Mouse (Mus musculus) intestine, embryonic 16.5 days (tissue): ENCODE measurements around the gene Slc25a48. TPM values are rescaled to one million over a fixed set of nuclear protein-coding genes. Genes with fewer than 3 reads are reported as not detected.
A peak's percentile ranks its signal among the peaks of the same experiment; 100 is the strongest.

Experiments
- ATAC-seq: fragments of 200-750 bp; cut with Nextera tagmentation; 2 replicates; pipeline ENCODE4 v1.8.0; 2017; ENCODE audit warnings: moderate TSS enrichment, moderate library complexity
- H3K27ac ChIP-seq: fragments of 300-500 bp; sonication (generic); 2 replicates; pipeline ENCODE4 v1.5.1; 2014; ENCODE audit warnings: mild to moderate bottlenecking, low read length
- H3K27me3 ChIP-seq: fragments of 300-500 bp; sonication (generic); replicated peaks from 2 replicates; pipeline ENCODE4 v1.6.1; 2014; ENCODE audit warnings: low read length, control low read depth, mixed read lengths; ENCODE audit not compliant: control insufficient read depth, insufficient read depth
- H3K36me3 ChIP-seq: fragments of 300-500 bp; sonication (generic); 2 replicates; pipeline ENCODE4 v1.6.1; 2014; ENCODE audit warnings: low read length, control low read depth; ENCODE audit not compliant: control insufficient read depth, insufficient read depth
- H3K4me1 ChIP-seq: fragments of 300-500 bp; sonication (generic); 2 replicates; pipeline ENCODE4 v1.6.1; 2014; ENCODE audit warnings: low read length, control low read depth, mixed read lengths; ENCODE audit not compliant: control insufficient read depth, insufficient read depth
- H3K4me2 ChIP-seq: fragments of 300-500 bp; sonication (generic); 2 replicates; pipeline ENCODE4 v1.6.1; 2014; ENCODE audit warnings: low read depth, low read length, control low read depth
- H3K4me3 ChIP-seq: fragments of 300-500 bp; sonication (generic); 2 replicates; pipeline ENCODE4 v1.5.1; 2014; ENCODE audit warnings: mild to moderate bottlenecking, low read length
- H3K9ac ChIP-seq: fragments of 300-500 bp; sonication (generic); 2 replicates; pipeline ENCODE4 v1.6.1; 2014; ENCODE audit warnings: low read depth, low read length
- H3K9me3 ChIP-seq: fragments of 300-500 bp; sonication (generic); 2 replicates; pipeline ENCODE4 v1.6.1; 2016; ENCODE audit warnings: low read length, control low read depth; ENCODE audit not compliant: control insufficient read depth
- WGBS: fragments of 180-500 bp; shearing (Covaris S2); extraction: QIAGEN DNeasy Blood & Tissue Kit; methylation state at CpG from one replicate; pipeline ENCODE4 v1.1.7; 2014; 5-methylcytosine and 5-hydroxymethylcytosine counted together
- polyA plus RNA-seq: library from polyadenylated mRNA; unstranded; fragments of >200 nt; fragmentation: Nextera tagmentation; extraction: Ambion mirVana; gene quantifications from 2 replicates; pipeline ENCODE4 v1.2.1, GENCODE M21; 2015

Gene Slc25a48
- polyA plus RNA-seq, 1 experiment from 2014 or later = not detected

GRCm38 (mm10) chr13:56444112-56444511 lies 6.0 kb downstream of the Slc25a48 start:
- Histone ChIP-seq H3K27ac (no peak overlapping the region), H3K4me2 (no peak overlapping the region), H3K4me1 (no peaks in the 10 kb centered on the region), H3K36me3 (no peaks in the 10 kb centered on the region), H3K9ac (no peak overlapping the region), H3K4me3 (no peak overlapping the region), H3K27me3 (peaks cover 11% of the 10 kb centered on the region), H3K9me3 (no peaks in the 10 kb centered on the region)
- ATAC-seq = no peak
- WGBS = 84% methylated on average over 3 of the region's 3 CpGs

- Histone ChIP-seq H3K9me3 (no peaks in the 10 kb centered on the region), H3K4me1 (no peaks in the 10 kb centered on the region), H3K36me3 (no peaks in the 10 kb centered on the region), H3K4me3 (no peak overlapping the region), H3K4me2 (no peak overlapping the region), H3K27me3 (peaks cover 2% of the 10 kb centered on the region; the same call in 1 of the 2 replicates), H3K9ac (no peak overlapping the region), H3K27ac (no peak overlapping the region)
- no peak for ATAC-seq
- 78% methylated on average over 6 of the region's 6 CpGs for WGBS
Measured at GRCm38 (mm10) chr13:56444996-56445395, 6.8 kb downstream of the Slc25a48 start.

DNA sequence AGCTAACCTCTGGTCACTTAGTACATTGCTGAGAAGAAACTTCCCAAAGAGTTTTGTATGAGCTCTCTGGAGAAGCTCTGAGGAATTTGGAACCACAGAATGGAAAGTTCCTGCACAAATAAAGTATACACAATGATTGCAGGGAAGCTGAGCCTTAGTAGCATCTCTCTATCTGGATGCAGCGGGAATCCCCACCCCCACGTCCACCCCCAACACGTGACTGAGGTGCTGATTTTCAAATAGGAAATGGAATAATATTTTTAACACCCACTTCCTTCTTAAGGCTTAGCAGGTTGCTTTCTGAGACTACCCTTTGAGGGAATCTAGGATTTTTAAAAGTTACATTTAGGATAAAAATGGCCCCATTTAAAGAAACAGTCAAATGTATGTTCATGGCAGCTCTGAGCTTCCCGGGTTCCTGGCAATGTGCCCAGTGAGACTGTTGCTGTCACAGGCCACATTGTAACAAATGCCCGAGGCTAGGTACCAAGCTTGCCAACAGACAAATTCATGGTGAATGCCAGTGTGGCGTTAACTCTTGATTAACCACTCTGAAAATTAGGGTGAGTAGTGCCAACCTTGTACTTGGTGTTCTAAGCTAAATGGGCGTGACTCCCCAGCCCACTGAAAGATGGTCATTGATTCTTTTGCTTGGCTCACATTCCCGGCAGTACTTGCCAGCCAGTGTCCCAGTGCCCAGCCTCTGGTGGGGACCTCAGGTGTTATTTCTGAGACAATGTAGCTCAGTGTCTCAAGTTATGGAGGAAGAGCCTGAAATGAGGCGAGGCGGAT lies 11.3 kb downstream of the Slc25a48 start:
- no peaks in the 10 kb centered on the region for H3K36me3 ChIP-seq
- H3K4me2 ChIP-seq = no peak overlapping the region
- WGBS = 66% methylated on average over 10 of the region's 10 CpGs
- ATAC-seq = no peak
- H3K27ac ChIP-seq = no peak overlapping the region
- no peaks in the 10 kb centered on the region for H3K4me1 ChIP-seq
- no peak overlapping the region for H3K9ac ChIP-seq
- no peaks in the 10 kb centered on the region for H3K27me3 ChIP-seq
- H3K9me3 ChIP-seq = no peaks in the 10 kb centered on the region
- no peak overlapping the region for H3K4me3 ChIP-seq

GRCm38 (mm10) chr13:56450035-56450434 lies 11.9 kb downstream of the Slc25a48 start:
- Histone ChIP-seq H3K36me3 (no peaks in the 10 kb centered on the region), H3K4me3 (no peak overlapping the region), H3K4me1 (no peaks in the 10 kb centered on the region), H3K9ac (no peak overlapping the region), H3K27me3 (no peaks in the 10 kb centered on the region), H3K4me2 (no peak overlapping the region), H3K27ac (no peak overlapping the region), H3K9me3 (no peaks in the 10 kb centered on the region)
- 82% methylated on average over 8 of the region's 8 CpGs for WGBS
- ATAC-seq = no peak

DNA sequence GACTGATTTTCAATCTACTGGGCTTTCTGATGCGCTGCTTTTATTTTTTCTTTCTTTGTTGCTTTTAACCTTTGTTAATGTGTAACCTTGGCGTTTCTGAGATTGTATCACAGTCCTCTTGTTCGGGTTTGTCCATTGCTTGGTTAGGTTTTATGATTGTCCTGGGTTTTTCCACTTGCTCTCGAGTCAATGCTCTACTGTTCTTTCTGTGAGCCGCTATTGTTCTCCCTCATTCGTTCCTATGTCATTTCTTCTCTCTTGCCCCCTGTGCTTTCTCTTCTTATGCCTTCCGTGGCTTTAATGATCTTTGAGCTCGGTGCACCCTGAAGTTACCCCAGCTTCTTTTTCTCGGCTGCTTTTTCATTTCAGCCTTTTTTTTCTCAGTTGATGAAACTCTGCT lies 19.8 kb downstream of the Slc25a48 start:
- no peak for ATAC-seq
- Histone ChIP-seq H3K27ac (no peak overlapping the region), H3K4me2 (peak overlapping the region; percentile 39), H3K4me3 (peak overlapping the region; percentile 12), H3K4me1 (peaks cover 6% of the 10 kb centered on the region; the same call in 1 of the 2 replicates), H3K9me3 (no peaks in the 10 kb centered on the region), H3K36me3 (no peaks in the 10 kb centered on the region), H3K9ac (no peak overlapping the region), H3K27me3 (no peaks in the 10 kb centered on the region)
- 41% methylated on average over 9 of the region's 9 CpGs for WGBS

GRCm38 (mm10) chr13:56461460-56461859 lies 23.3 kb downstream of the Slc25a48 start:
- no peak overlapping the region for H3K27ac ChIP-seq
- 74% methylated on average over 4 of the region's 4 CpGs for WGBS
- peaks cover 6% of the 10 kb centered on the region; the same call in 1 of the 2 replicates for H3K4me1 ChIP-seq

GRCm38 (mm10) chr13:56462791-56463190 lies 24.6 kb downstream of the Slc25a48 start:
- WGBS = 90% methylated on average over 4 of the region's 4 CpGs
- Histone ChIP-seq H3K36me3 (no peaks in the 10 kb centered on the region), H3K4me2 (no peak overlapping the region), H3K9me3 (no peaks in the 10 kb centered on the region), H3K27ac (no peak overlapping the region), H3K27me3 (no peaks in the 10 kb centered on the region), H3K4me1 (peaks cover 6% of the 10 kb centered on the region; the same call in 1 of the 2 replicates), H3K9ac (no peak overlapping the region), H3K4me3 (no peak overlapping the region)
- ATAC-seq = no peak

More at GRCm38 (mm10) chr13:56461460-56461859, 23.3 kb downstream of the Slc25a48 start:
- no peaks in the 10 kb centered on the region for H3K9me3 ChIP-seq
- no peaks in the 10 kb centered on the region for H3K36me3 ChIP-seq
- H3K4me2 ChIP-seq = no peak overlapping the region
- ATAC-seq = no peak
- no peak overlapping the region for H3K9ac ChIP-seq
- H3K27me3 ChIP-seq = no peaks in the 10 kb centered on the region
- no peak overlapping the region for H3K4me3 ChIP-seq

DNA sequence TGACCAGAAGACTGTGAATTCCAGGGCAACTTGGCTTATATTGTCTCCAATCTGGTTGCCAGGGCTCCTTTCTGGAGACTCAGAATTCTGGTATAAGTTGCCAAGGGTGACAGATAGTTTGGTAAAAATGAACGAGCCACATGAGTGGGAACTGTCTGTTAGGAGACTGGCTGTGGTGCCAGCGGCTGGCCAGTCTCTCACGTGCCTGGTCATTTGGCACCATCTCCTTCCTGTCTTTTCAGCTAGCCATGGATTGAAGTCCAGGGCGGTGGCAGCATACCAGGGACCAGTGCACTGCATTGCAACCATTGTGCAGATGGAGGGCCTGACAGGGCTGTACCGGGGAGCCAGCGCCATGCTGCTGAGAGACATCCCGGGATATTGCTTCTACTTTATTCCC lies 25.1 kb downstream of the Slc25a48 start:
- Histone ChIP-seq H3K4me3 (no peak overlapping the region), H3K36me3 (no peaks in the 10 kb centered on the region), H3K4me1 (peaks cover 2% of the 10 kb centered on the region; the same call in 1 of the 2 replicates), H3K4me2 (no peak overlapping the region), H3K27me3 (no peaks in the 10 kb centered on the region), H3K27ac (no peak overlapping the region), H3K9ac (no peak overlapping the region), H3K9me3 (no peaks in the 10 kb centered on the region)
- no peak for ATAC-seq
- 91% methylated on average over 7 of the region's 7 CpGs for WGBS

DNA sequence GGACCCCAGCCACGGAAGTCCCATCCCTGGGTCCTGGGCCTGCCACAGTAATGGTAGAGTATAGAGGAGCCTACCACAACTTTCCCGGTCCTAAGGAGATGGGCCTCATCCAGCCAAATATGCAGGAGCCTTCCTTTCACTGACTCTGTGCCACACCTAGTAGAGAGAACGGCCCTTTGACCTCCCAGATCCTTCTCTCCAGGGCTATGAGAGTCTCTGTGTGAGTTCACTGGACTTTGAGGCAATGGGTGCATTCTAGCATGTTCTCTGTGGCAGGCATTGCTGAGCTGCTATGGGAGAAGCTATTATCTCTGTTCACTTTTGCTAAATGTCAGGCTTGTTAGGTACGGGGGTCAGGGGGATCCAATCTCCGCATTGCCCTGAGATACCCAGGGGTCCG lies 25.6 kb downstream of the Slc25a48 start:
- 76% methylated on average over 6 of the region's 6 CpGs for WGBS
- Histone ChIP-seq H3K4me2 (no peak overlapping the region), H3K36me3 (no peaks in the 10 kb centered on the region), H3K27me3 (no peaks in the 10 kb centered on the region), H3K9me3 (no peaks in the 10 kb centered on the region), H3K9ac (no peak overlapping the region), H3K4me1 (no peaks in the 10 kb centered on the region), H3K27ac (no peak overlapping the region), H3K4me3 (no peak overlapping the region)
- peak; percentile 42; the same call in 1 of the 2 replicates for ATAC-seq
